ENCODE assay signal across 8 mouse cellular contexts in genomic region chr5:142386784-142387680, GRCm38 (mm10). TPM values are rescaled to one million over a fixed set of nuclear protein-coding genes. Genes with fewer than 3 reads are reported as not detected.
DNase-seq lines count a peak whose midpoint lies in the region; ATAC-seq and TF ChIP-seq lines count a peak whose summit lies in the region.

No protein-coding gene starts in this region.

- H3K36me3 ChIP-seq in heart, adult 2 months (ENCODE audit: control insufficient read depth, insufficient read depth, low read length): no peaks in the 10 kb centered on the region
- H3K36me3 ChIP-seq in hindbrain, embryonic 16.5 days (ENCODE audit: control insufficient read depth, insufficient read depth, low read length): no peaks in the 10 kb centered on the region
- no peaks in the 10 kb centered on the region for H3K36me3 ChIP-seq in neural tube, embryonic 12.5 days
- H3K36me3 ChIP-seq in thymus, adult 2 months (ENCODE audit: control insufficient read depth, insufficient read depth, low read length): no peaks in the 10 kb centered on the region

- no peaks in the 10 kb centered on the region for H3K27me3 ChIP-seq in heart, adult 2 months (ENCODE audit: control insufficient read depth, insufficient read depth, low read length)
- no peaks in the 10 kb centered on the region for H3K27me3 ChIP-seq in hindbrain, embryonic 16.5 days (replicated peaks; ENCODE audit: control insufficient read depth, insufficient read depth, low read length)
- no peaks in the 10 kb centered on the region for H3K27me3 ChIP-seq in neural tube, embryonic 12.5 days (replicated peaks)
- no peaks in the 10 kb centered on the region for H3K27me3 ChIP-seq in thymus, adult 2 months (ENCODE audit: control insufficient read depth, insufficient read depth, low read length)

- no peaks in the 10 kb centered on the region for H3K79me2 ChIP-seq in heart, adult 2 months (replicated peaks; ENCODE audit: control insufficient read depth, insufficient read depth, low read length)

- no peak for TF ChIP-seq EP300 in heart, adult 2 months (IDR thresholded peaks at IDR 0.05; ENCODE audit: insufficient read depth, low read depth, low read length)

- TF ChIP-seq POLR2A in heart, adult 2 months (IDR thresholded peaks at IDR 0.05; ENCODE audit: insufficient read depth, low read depth, low read length): no peak
- TF ChIP-seq POLR2A in embryonic fibroblast, embryonic 13.5 days (IDR thresholded peaks at IDR 0.05; ENCODE audit: low read depth, low read length): peak; percentile 22
- no peak for TF ChIP-seq POLR2A in thymus, adult 2 months (IDR thresholded peaks at IDR 0.05; ENCODE audit: control insufficient read depth, extremely low read depth, insufficient read depth, low read length, poor library complexity)

- 42% methylated on average over 17 of the region's 17 CpGs for WGBS in heart, adult 2 months
- 30% methylated on average over 17 of the region's 17 CpGs for WGBS in hindbrain, embryonic 16.5 days
- WGBS in neural tube, embryonic 12.5 days: 43% methylated on average over 17 of the region's 17 CpGs
- 66% methylated on average over 17 of the region's 17 CpGs for WGBS in thymus, adult 2 months

- TF ChIP-seq CTCF in heart, adult 2 months (IDR thresholded peaks at IDR 0.05): 0 out of 2 replicates have a peak, but pooled peaks have one; percentile 3
- no peak for TF ChIP-seq CTCF in embryonic fibroblast, embryonic 13.5 days (IDR thresholded peaks at IDR 0.05; ENCODE audit: borderline replicate concordance, insufficient read depth, low read length)
- TF ChIP-seq CTCF in thymus, adult 2 months (IDR thresholded peaks at IDR 0.05; ENCODE audit: borderline replicate concordance, control insufficient read depth, extremely low read depth, insufficient read depth, low read length, poor library complexity): no peak

- peaks cover 3% of the 10 kb centered on the region; the same call in 1 of the 2 replicates for H3K4me1 ChIP-seq in heart, adult 2 months (ENCODE audit: control insufficient read depth, insufficient read depth, low read length)
- peaks cover 11% of the 10 kb centered on the region for H3K4me1 ChIP-seq in embryonic fibroblast, embryonic 13.5 days (ENCODE audit: control insufficient read depth, insufficient read depth, low read length)
- peaks cover 15% of the 10 kb centered on the region for H3K4me1 ChIP-seq in hindbrain, embryonic 16.5 days (ENCODE audit: control insufficient read depth, insufficient read depth, low read depth, low read length)
- H3K4me1 ChIP-seq in neural tube, embryonic 12.5 days: peaks cover 33% of the 10 kb centered on the region
- H3K4me1 ChIP-seq in thymus, adult 2 months (replicated peaks; ENCODE audit: control insufficient read depth, insufficient read depth, low read length): peaks cover 11% of the 10 kb centered on the region

- H3K9ac ChIP-seq in heart, adult 2 months (ENCODE audit: low read depth, low read length): no peak overlapping the region
- no peak overlapping the region for H3K9ac ChIP-seq in hindbrain, embryonic 16.5 days (ENCODE audit: low read depth, low read length)
- H3K9ac ChIP-seq in neural tube, embryonic 12.5 days: no peak overlapping the region

- peak; percentile 92 for ATAC-seq in hindbrain, embryonic 16.5 days
- ATAC-seq in neural tube, embryonic 12.5 days (ENCODE audit: low FRiP score, low read depth): peak; percentile 63
- ATAC-seq in CD4-positive, CD25-positive, alpha-beta regulatory T cell, adult 4 months: no peak

- H3K9me3 ChIP-seq in hindbrain, embryonic 16.5 days (ENCODE audit: control insufficient read depth, low read length): no peaks in the 10 kb centered on the region
- H3K9me3 ChIP-seq in neural tube, embryonic 12.5 days: no peaks in the 10 kb centered on the region

- peak overlapping the region; percentile 5; the same call in 1 of the 2 replicates for H3K4me2 ChIP-seq in hindbrain, embryonic 16.5 days (ENCODE audit: low read length)
- peak overlapping the region; percentile 32 for H3K4me2 ChIP-seq in neural tube, embryonic 12.5 days (replicated peaks)

- no peak overlapping the region for H3K27ac ChIP-seq in heart, adult 2 months
- peak overlapping the region; percentile 93 for H3K27ac ChIP-seq in embryonic fibroblast, embryonic 13.5 days (ENCODE audit: insufficient read depth, low read length)
- H3K27ac ChIP-seq in hindbrain, embryonic 16.5 days (ENCODE audit: low read depth, low read length): peak overlapping the region; percentile 63
- H3K27ac ChIP-seq in neural tube, embryonic 12.5 days: 0 out of 2 replicates have a peak overlapping the region, but pooled peaks have one; percentile 38
- no peak overlapping the region for H3K27ac ChIP-seq in thymus, adult 2 months (ENCODE audit: control insufficient read depth, insufficient read depth, low read length)

- DNase-seq in heart, adult 2 months: peak in 1 of 2 experiments; percentile 22
- no peak for DNase-seq in heart, postnatal 25 days (ENCODE audit: low spot score)
- peak; percentile 40 for DNase-seq in 416B (ENCODE audit: low read depth)
- DNase-seq in thymus, adult 2 months: no peak

- intact Hi-C loops in heart, adult 2 months (cut with DNase I): no loop called here
- intact Hi-C loops in heart, postnatal 25 days (cut with DNase I): no loop called here

- H3K4me3 ChIP-seq in heart, adult 2 months: no peak overlapping the region
- no peak overlapping the region for H3K4me3 ChIP-seq in embryonic fibroblast, embryonic 13.5 days (ENCODE audit: insufficient read depth, low read length)
- no peak overlapping the region for H3K4me3 ChIP-seq in hindbrain, embryonic 16.5 days (ENCODE audit: low read length)
- no peak overlapping the region for H3K4me3 ChIP-seq in neural tube, embryonic 12.5 days
- H3K4me3 ChIP-seq in thymus, adult 2 months (ENCODE audit: control insufficient read depth, insufficient read depth, low read length): no peak overlapping the region

RNA-seq across cellular contexts. Expression of gene Foxk1, which starts 14.3 kb away (rescaled TPM):
- total RNA-seq in heart, adult 2 months (2021): 10 to 100 TPM; 13.2 to 13.8 TPM
- polyA plus RNA-seq in heart, adult 2 months (2012; rRNA removed): 9.2 and 9.5 TPM in 2 replicates
- 10 to 100 TPM; 16.2 TPM for total RNA-seq in heart, postnatal 25 days (2021)
- 34.1 and 38.3 TPM in 2 replicates for polyA plus RNA-seq in embryonic fibroblast, embryonic 13.5 days (2011; ENCODE audit: insufficient read length, low read depth, missing spikeins)
- polyA plus RNA-seq in hindbrain, embryonic 16.5 days (2015; fragmentation: Nextera tagmentation; extraction: Ambion mirVana): 3.1 and 5.1 TPM in 2 replicates
- 6.2 and 7.2 TPM in 2 replicates for polyA plus RNA-seq in neural tube, embryonic 12.5 days (2016; fragmentation: Nextera tagmentation; extraction: Ambion mirVana)
- 27.9 and 33.7 TPM in 2 replicates for polyA plus RNA-seq in thymus, adult 2 months (2012; rRNA removed)
- polyA plus RNA-seq in CD4-positive, CD25-positive, alpha-beta regulatory T cell, adult 4 months (2017; shearing (Covaris generic)): 10 to 100 TPM in 1 of 2 experiments, 1 to 10 TPM in 1; 8.2 to 13.2 TPM

Comparison
In these comparisons a context has a peak if more than half of its experiments do, and no peak if none do; other contexts are left out.
1. H3K27ac ChIP-seq: peak in embryonic fibroblast, embryonic 13.5 days (single experiment), hindbrain, embryonic 16.5 days (single experiment) and neural tube, embryonic 12.5 days (single experiment); none in heart, adult 2 months (single experiment) and thymus, adult 2 months (single experiment).